Mouse (Mus musculus): ENCODE data around the gene Asb1.

DNA sequence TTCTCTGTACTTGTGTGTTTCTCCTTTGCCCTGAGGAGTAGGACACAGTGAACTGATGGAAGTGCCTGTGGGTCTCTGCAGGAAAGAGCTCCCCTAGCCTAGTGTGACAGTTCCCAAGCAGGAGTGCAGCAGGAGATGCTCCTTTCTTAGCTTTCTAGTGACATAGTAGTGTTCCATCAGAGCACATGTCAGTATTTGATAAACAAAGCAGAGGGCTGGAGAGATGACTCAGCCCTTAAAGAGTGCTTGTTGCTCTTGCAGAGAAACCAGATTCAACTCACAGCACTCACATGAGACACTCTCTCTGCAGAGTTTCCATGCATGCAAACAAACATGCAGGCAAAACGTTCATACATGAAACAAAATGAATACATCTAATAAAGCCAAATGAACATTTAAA lies 4.9 kb downstream of the Asb1 start:
- no peak for TF ChIP-seq POLR2A (IDR thresholded peaks at IDR 0.05; ENCODE audit: low read depth, low read length)
- TF ChIP-seq CTCF (IDR thresholded peaks at IDR 0.05; ENCODE audit: extremely low read depth, insufficient read depth, insufficient read length, insufficient replicate concordance), result no peak
